Mouse (Mus musculus): ENCODE data around the gene Sirt6. TPM values are rescaled to one million over a fixed set of nuclear protein-coding genes. Genes with fewer than 3 reads are reported as not detected.

The Sirt6 gene
- polyA plus RNA-seq, 1 experiment: 20.8 TPM

DNA sequence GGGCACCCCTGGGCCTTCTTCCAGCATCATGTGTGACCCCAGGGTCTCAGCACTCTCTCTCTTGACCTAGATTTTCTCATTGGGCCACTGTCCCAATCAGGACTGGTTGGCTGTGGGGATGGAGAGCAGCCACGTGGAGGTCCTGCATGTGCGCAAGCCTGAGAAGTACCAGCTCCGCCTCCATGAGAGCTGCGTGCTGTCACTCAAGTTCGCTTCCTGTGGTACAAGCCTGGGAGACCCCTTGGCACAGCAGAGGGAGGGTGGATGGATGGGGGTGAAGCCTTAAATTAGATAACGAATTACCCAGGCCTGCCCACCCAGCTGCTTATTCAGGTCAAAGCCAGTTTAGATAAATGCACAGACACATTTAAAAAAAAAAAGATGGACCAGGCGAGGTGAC, 38.9 kb downstream of the Sirt6 start:
- no peak overlapping the region for H3K4me3 ChIP-seq (ENCODE audit: insufficient read depth, poor library complexity, severe bottlenecking)
- H3ac ChIP-seq (ENCODE audit: control insufficient read depth, insufficient read length, low read depth): no peak overlapping the region
- H3K79me2 ChIP-seq (ENCODE audit: control insufficient read depth, insufficient read depth): no peaks in the 10 kb centered on the region
- H3K27me3 ChIP-seq (ENCODE audit: control insufficient read depth, insufficient read depth, insufficient read length): no peaks in the 10 kb centered on the region
- no peaks in the 10 kb centered on the region for H3K79me3 ChIP-seq (ENCODE audit: low read depth)
- TF ChIP-seq MYOG (IDR thresholded peaks at IDR 0.05; ENCODE audit: control insufficient read depth, extremely low read depth, insufficient read length): no peak
- no peak for TF ChIP-seq MAX (IDR thresholded peaks at IDR 0.05)
- TF ChIP-seq FOSL1 (IDR thresholded peaks at IDR 0.05; ENCODE audit: insufficient read depth, low read length, poor library complexity, severe bottlenecking): no peak
- TF ChIP-seq USF1 (IDR thresholded peaks at IDR 0.05; ENCODE audit: low read depth): no peak
- no peak for TF ChIP-seq MYOD1 (IDR thresholded peaks at IDR 0.05; ENCODE audit: control insufficient read depth, insufficient read length, low read depth)
- TF ChIP-seq CTCF (IDR thresholded peaks at IDR 0.05; ENCODE audit: control insufficient read depth, insufficient read depth, insufficient read length): no peak
- no peak for TF ChIP-seq CEBPB (IDR thresholded peaks at IDR 0.05; ENCODE audit: low read depth)
- peaks cover 7% of the 10 kb centered on the region for H3K36me3 ChIP-seq (ENCODE audit: control insufficient read depth, insufficient read depth)

DNA sequence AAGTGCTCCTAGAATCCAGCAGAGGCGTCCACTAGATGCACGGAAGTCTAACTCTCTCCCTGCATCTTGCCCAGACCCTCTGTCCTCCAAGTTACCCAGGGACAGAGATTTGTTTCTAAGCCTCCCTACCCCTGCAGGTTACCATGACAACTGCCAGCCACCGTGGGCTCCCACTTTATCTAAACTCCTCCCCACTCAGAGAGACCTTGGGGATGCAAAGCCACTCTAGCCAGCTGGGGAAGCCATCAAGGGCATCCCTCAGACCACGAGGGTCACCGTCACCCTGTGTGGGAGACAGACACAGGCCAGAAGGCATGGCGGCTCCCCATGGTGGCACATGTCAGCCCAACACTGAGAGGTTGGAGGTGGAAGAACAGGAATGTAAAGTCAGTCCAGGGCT, 44.2 kb downstream of the Sirt6 start:
- Histone ChIP-seq H3K36me3 (ENCODE audit: control insufficient read depth, insufficient read depth) (peaks cover 7% of the 10 kb centered on the region), H3K79me3 (ENCODE audit: low read depth) (no peaks in the 10 kb centered on the region), H3K4me3 (ENCODE audit: insufficient read depth, poor library complexity, severe bottlenecking) (no peak overlapping the region), H3K27me3 (ENCODE audit: control insufficient read depth, insufficient read depth, insufficient read length) (no peaks in the 10 kb centered on the region), H3ac (ENCODE audit: control insufficient read depth, insufficient read length, low read depth) (no peak overlapping the region), H3K79me2 (ENCODE audit: control insufficient read depth, insufficient read depth) (no peaks in the 10 kb centered on the region)
- TF ChIP-seq CTCF (IDR thresholded peaks at IDR 0.05; ENCODE audit: control insufficient read depth, insufficient read depth, insufficient read length): no peak
- no peak for TF ChIP-seq FOSL1 (IDR thresholded peaks at IDR 0.05; ENCODE audit: insufficient read depth, low read length, poor library complexity, severe bottlenecking)
- no peak for TF ChIP-seq MYOG (IDR thresholded peaks at IDR 0.05; ENCODE audit: control insufficient read depth, extremely low read depth, insufficient read length)
- TF ChIP-seq USF1 (IDR thresholded peaks at IDR 0.05; ENCODE audit: low read depth): no peak
- no peak for TF ChIP-seq MYOD1 (IDR thresholded peaks at IDR 0.05; ENCODE audit: control insufficient read depth, insufficient read length, low read depth)
- no peak for TF ChIP-seq MAX (IDR thresholded peaks at IDR 0.05)
- TF ChIP-seq CEBPB (IDR thresholded peaks at IDR 0.05; ENCODE audit: low read depth): no peak

DNA sequence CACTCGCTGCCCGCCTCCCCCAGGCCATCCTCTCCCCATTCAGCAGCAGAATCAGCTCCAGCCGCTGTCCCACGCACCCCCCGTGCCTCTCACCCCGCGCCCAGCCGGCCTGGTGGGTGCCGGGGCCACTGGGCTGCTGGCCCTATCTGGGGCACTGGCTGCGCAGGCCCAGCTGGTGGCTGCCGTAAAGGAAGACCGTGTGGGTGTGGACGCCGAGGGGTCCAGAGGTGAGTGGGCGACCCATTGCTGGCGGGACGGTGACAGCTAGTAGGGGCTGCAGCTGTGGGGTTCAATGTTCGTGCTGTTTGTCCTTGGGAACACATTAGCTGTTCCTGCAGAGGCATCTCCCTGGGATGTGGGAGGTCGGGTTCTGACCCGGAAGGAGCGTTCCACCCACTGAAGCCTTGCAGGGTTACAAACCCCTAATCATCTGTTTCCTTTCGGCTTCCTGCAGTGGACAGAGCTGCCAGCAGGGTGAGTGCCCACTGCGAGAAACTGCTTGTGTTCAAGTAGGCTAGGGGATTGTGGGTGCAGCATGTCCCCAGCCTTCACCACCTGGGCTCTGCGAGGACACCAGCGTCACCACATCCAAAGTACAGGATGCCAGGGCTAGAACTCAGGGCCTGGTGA, 47.0 kb downstream of the Sirt6 start:
- no peak for TF ChIP-seq MAX (IDR thresholded peaks at IDR 0.05)
- no peak for TF ChIP-seq FOSL1 (IDR thresholded peaks at IDR 0.05; ENCODE audit: insufficient read depth, low read length, poor library complexity, severe bottlenecking)
- H3K36me3 ChIP-seq (ENCODE audit: control insufficient read depth, insufficient read depth): peaks cover 6% of the 10 kb centered on the region
- no peaks in the 10 kb centered on the region for H3K27me3 ChIP-seq (ENCODE audit: control insufficient read depth, insufficient read depth, insufficient read length)
- no peaks in the 10 kb centered on the region for H3K79me2 ChIP-seq (ENCODE audit: control insufficient read depth, insufficient read depth)
- H3K79me3 ChIP-seq (ENCODE audit: low read depth): no peaks in the 10 kb centered on the region
- H3ac ChIP-seq (ENCODE audit: control insufficient read depth, insufficient read length, low read depth): no peak overlapping the region
- H3K4me3 ChIP-seq (ENCODE audit: insufficient read depth, poor library complexity, severe bottlenecking): no peak overlapping the region

DNA sequence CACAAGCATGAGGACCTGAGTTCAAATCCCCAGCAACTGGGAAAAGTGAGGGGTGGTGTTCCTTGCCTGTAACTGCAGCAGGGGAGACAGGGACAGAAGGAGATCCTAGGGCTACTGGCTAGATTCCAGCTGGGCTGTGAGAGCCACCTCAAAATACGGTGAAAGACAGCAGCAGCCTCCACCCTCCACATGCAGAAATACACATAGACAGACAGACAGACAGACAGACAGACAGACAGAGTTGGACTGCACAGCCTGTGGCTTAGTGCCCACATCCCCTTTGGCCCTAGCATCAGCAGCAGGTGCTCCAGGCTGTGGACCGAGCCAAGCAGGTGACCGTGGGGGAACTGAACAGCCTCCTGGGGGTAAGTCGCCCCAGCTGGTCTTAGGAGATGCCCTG, 47.6 kb downstream of the Sirt6 start:
- no peaks in the 10 kb centered on the region for H3K36me3 ChIP-seq (ENCODE audit: control insufficient read depth, insufficient read depth)
- no peaks in the 10 kb centered on the region for H3K27me3 ChIP-seq (ENCODE audit: control insufficient read depth, insufficient read depth, insufficient read length)
- no peaks in the 10 kb centered on the region for H3K79me2 ChIP-seq (ENCODE audit: control insufficient read depth, insufficient read depth)
- no peak overlapping the region for H3K4me3 ChIP-seq (ENCODE audit: insufficient read depth, poor library complexity, severe bottlenecking)
- no peak for TF ChIP-seq CTCF (IDR thresholded peaks at IDR 0.05; ENCODE audit: control insufficient read depth, insufficient read depth, insufficient read length)
- no peak for TF ChIP-seq CEBPB (IDR thresholded peaks at IDR 0.05; ENCODE audit: low read depth)
- no peak for TF ChIP-seq USF1 (IDR thresholded peaks at IDR 0.05; ENCODE audit: low read depth)
- TF ChIP-seq MYOG (IDR thresholded peaks at IDR 0.05; ENCODE audit: control insufficient read depth, extremely low read depth, insufficient read length): no peak
- TF ChIP-seq MYOD1 (IDR thresholded peaks at IDR 0.05; ENCODE audit: control insufficient read depth, insufficient read length, low read depth): no peak
- TF ChIP-seq MAX (IDR thresholded peaks at IDR 0.05): no peak
- H3ac ChIP-seq (ENCODE audit: control insufficient read depth, insufficient read length, low read depth): no peak overlapping the region
- H3K79me3 ChIP-seq (ENCODE audit: low read depth): no peaks in the 10 kb centered on the region

DNA sequence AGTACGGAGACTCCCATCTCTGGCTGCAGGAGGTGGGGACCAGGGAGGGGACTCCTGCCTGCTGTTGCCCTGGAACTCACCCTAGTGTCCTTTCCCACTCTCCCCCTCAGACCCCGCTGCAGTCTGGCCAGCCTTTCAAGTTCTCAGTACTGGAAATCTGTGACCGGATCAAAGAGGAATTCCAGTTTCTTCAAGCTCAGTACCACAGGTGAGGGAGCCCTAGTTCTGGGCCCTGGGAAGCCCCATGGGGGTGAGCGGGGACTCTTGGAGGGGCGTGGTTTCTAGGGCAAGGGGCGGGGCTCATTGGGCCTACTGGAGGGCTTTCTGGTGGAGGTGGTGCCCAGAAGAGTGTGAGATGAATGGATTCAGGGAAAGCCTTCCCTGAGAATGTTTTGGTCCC, 51.9 kb downstream of the Sirt6 start:
- Histone ChIP-seq H3K79me3 (ENCODE audit: low read depth) (no peaks in the 10 kb centered on the region), H3K27me3 (ENCODE audit: control insufficient read depth, insufficient read depth, insufficient read length) (no peaks in the 10 kb centered on the region), H3K36me3 (ENCODE audit: control insufficient read depth, insufficient read depth) (no peaks in the 10 kb centered on the region), H3ac (ENCODE audit: control insufficient read depth, insufficient read length, low read depth) (peak overlapping the region; percentile 71), H3K79me2 (ENCODE audit: control insufficient read depth, insufficient read depth) (no peaks in the 10 kb centered on the region), H3K4me3 (ENCODE audit: insufficient read depth, poor library complexity, severe bottlenecking) (peak overlapping the region; percentile 49)
- TF ChIP-seq MYOG (IDR thresholded peaks at IDR 0.05; ENCODE audit: control insufficient read depth, extremely low read depth, insufficient read length) (no peak), USF1 (IDR thresholded peaks at IDR 0.05; ENCODE audit: low read depth) (no peak), CTCF (IDR thresholded peaks at IDR 0.05; ENCODE audit: control insufficient read depth, insufficient read depth, insufficient read length) (no peak), FOSL1 (IDR thresholded peaks at IDR 0.05; ENCODE audit: insufficient read depth, low read length, poor library complexity, severe bottlenecking) (no peak), MAX (IDR thresholded peaks at IDR 0.05) (no peak), CEBPB (IDR thresholded peaks at IDR 0.05; ENCODE audit: low read depth) (no peak), MYOD1 (IDR thresholded peaks at IDR 0.05; ENCODE audit: control insufficient read depth, insufficient read length, low read depth) (no peak)

DNA sequence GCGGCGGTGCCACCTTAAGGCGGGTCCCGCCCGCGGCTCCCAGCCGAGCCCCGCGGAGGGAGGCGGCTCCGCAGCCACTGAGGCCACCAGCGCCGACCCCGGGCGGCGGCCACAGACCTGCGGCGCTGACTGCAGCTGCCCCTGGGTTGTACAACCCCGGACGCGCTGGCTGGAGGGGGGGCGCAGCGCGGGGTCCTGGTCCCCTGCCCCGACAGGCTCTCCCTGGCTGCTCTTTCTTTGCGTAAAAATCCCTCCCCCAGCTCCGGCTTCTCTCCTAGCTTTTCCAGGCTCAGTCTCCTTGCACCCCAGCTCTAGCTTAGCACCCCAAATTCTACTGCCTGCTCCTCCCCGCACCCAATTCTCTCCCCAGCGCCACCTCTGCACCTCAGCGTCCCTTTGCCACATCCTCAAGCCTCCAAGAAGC, 52.4 kb downstream of the Sirt6 start:
- Histone ChIP-seq H3K27me3 (ENCODE audit: control insufficient read depth, insufficient read depth, insufficient read length) (no peaks in the 10 kb centered on the region), H3ac (ENCODE audit: control insufficient read depth, insufficient read length, low read depth) (peak overlapping the region; percentile 71), H3K4me3 (ENCODE audit: insufficient read depth, poor library complexity, severe bottlenecking) (peak overlapping the region; percentile 49), H3K36me3 (ENCODE audit: control insufficient read depth, insufficient read depth) (no peaks in the 10 kb centered on the region), H3K79me2 (ENCODE audit: control insufficient read depth, insufficient read depth) (no peaks in the 10 kb centered on the region), H3K79me3 (ENCODE audit: low read depth) (no peaks in the 10 kb centered on the region)
- TF ChIP-seq CEBPB (IDR thresholded peaks at IDR 0.05; ENCODE audit: low read depth) (no peak), CTCF (IDR thresholded peaks at IDR 0.05; ENCODE audit: control insufficient read depth, insufficient read depth, insufficient read length) (no peak), MYOG (IDR thresholded peaks at IDR 0.05; ENCODE audit: control insufficient read depth, extremely low read depth, insufficient read length) (no peak), MAX (IDR thresholded peaks at IDR 0.05) (no peak), USF1 (IDR thresholded peaks at IDR 0.05; ENCODE audit: low read depth) (no peak), FOSL1 (IDR thresholded peaks at IDR 0.05; ENCODE audit: insufficient read depth, low read length, poor library complexity, severe bottlenecking) (no peak), MYOD1 (IDR thresholded peaks at IDR 0.05; ENCODE audit: control insufficient read depth, insufficient read length, low read depth) (no peak)
